Mouse (Mus musculus): ENCODE results near the gene Alpl.
A peak's percentile ranks its signal among the peaks of the same experiment; 100 is the strongest.

Alpl gene

DNA sequence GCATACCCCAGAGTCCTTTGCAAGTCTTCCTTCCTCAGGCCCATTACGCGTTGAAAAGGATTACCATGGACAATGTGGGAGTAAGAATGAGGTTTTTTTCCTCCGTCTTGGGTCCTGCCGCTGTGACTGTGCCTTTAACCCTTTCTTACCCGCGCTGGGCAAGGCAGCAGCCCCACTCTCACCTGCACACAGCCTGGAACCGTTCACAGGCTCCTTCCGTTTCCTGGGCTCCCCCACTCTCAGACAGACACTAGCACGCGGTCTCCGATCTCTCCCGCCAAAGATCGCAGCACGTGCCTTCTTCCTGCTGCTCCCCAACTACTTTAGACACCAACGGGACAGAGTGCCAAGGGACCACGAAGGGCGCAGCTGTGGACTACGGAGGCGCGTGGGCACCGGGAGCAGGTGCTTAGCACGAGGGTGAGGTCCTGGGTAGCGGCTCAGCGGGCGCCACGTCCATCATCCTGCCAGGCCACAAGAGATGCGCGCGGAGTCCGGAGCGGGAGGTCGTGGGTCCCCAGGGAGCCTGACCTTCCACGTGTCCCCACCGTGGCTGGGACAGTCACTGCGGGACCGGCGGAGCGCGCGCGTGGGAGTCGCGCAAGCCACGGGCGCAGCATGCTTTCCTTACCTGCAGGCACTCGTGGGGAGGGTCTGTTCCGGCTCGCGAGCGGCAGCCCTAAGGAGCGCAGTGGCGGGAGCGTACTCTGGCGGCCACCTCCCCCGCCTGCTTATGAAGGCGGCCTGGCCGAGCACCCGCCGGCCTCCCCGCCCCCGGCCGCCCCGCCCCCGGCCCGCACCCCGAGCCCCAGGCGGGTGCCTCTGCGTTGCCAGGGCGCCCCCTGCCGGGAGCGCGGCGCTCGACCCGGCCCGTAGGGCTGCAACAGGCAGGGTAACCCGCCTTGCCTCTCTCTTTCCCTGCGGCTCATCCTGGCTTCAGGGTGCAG lies at the start of gene Alpl:
Gene Alpl (minus strand): TSS at position 774 of the 947 bp plus-strand sequence.
- DNase-seq (ENCODE audit: low read depth, low spot score), result peak; percentile 38

- DNase-seq (ENCODE audit: low read depth, low spot score), result peak; percentile 86
Measured at GRCm38 (mm10) chr4:137844656-137845055, 48.5 kb upstream of the Alpl start.

DNA sequence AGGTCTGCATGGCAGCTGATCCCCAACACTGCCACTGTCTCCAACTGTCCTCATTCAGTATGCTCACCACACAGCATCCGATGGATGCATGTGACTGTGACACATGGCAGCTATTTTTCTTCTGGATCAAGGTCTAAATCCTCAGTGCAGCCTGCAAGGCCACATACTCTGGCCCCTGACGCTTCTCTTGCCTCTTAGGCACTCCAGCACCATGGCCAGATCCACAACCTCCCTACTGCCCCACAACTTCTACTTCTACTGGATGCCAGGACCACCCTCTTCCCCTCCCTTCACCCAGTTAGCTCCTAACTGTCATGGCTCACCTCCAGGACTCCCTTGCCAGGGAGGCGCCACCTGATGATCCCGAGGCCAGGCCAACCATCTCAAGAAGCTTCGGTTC lies 43.3 kb upstream of the Alpl start:
- peak; percentile 16 for DNase-seq (ENCODE audit: low read depth, low spot score)

GRCm38 (mm10) chr4:137838791-137839190 lies 42.6 kb upstream of the Alpl start:
- peak; percentile 36 for DNase-seq (ENCODE audit: low read depth, low spot score)

DNA sequence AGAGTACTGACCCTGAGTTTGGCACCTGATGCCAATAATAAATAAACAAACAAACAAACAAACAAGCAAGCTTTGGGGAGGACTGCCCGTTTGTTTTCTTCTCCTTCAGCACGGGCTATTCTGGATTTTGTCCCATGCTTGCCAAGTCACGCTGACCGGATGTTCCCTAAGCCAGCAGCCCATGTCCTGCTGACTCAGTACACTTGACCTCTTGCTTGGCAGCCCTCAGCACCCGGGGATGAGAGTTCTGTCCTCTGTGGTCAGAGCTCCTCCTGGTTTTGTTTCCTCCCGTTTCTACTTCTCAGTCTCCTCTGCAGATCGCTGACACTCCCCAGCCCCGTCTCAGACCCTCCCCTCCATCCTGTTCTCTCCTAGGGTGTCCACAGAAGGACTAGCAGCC lies 41.6 kb upstream of the Alpl start:
- DNase-seq (ENCODE audit: low read depth, low spot score), result peak; percentile 68

- no peak for DNase-seq (ENCODE audit: low read depth, low spot score)
Measured at GRCm38 (mm10) chr4:137836741-137837140, 40.6 kb upstream of the Alpl start.

- peak; percentile 96 for DNase-seq (ENCODE audit: low read depth, low spot score)
Measured at GRCm38 (mm10) chr4:137835624-137836337, 39.6 kb upstream of the Alpl start.

GRCm38 (mm10) chr4:137831598-137831997 lies 35.4 kb upstream of the Alpl start:
- DNase-seq (ENCODE audit: low read depth, low spot score), result no peak

DNA sequence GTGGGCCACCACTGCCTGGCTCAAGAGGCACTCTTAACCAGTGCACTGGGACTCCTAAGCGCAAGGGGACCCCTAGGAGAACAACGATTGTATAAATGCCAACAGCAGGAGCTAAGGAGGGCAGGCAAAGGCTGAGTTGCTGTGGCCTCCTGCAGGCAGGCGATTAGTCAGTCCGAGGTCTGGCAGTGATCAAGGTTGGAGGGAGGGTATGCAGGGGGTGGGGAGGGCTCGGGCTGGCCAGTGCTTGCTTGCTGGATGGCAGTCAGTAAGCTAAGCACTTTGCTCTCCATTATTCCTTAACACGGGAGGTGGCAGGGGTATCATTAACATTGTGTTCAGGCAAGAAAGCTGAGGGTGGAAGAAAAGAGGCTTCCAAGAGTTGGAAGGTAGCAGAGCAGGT lies 34.2 kb upstream of the Alpl start:
- no peak for DNase-seq (ENCODE audit: low read depth, low spot score)

- DNase-seq (ENCODE audit: low read depth, low spot score), result no peak
Measured at GRCm38 (mm10) chr4:137824881-137825280, 28.7 kb upstream of the Alpl start.

- no peak for DNase-seq (ENCODE audit: low read depth, low spot score)
Measured at GRCm38 (mm10) chr4:137823542-137823941, 27.4 kb upstream of the Alpl start.

DNA sequence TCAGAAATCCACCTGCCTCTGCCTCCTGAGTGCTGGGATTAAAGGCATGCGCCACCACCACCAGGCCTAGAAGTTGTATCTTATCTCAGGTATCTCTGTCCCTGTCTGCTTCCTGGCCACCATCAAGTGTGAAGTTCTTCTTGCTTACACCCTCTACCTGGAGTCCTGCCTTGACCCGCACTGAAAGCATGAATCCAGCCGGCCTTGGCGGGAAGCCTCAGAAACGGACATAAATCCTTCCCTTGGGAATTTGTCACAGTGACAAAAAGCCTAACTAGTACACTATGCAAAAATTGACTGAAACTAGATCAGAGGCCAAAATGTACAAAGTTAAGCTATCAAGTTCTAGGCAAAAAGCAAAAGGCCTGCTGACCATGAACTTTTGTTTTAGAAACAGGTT lies 26.4 kb upstream of the Alpl start:
- DNase-seq (ENCODE audit: low read depth, low spot score), result no peak

- no peak for DNase-seq (ENCODE audit: low read depth, low spot score)
Measured at GRCm38 (mm10) chr4:137820721-137821120, 24.5 kb upstream of the Alpl start.

DNA sequence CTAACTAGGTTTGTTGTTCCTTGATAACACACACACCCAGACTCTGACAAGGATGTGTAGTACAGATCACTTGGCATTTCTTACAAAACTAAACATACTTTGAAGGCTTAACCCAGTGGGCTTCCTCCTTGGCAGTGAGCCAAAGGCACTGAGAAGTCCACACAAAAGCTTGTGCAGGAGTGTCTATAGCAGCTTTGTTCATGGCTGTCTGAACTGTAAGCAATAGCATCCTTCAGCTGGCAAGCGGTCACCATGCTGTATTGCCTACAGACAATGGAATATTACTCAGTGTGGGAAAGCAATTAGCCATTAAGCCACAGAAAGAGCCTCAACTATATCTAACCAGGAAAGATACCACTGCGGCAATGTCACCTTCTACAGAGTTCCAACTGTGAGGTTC lies 23.3 kb upstream of the Alpl start:
- no peak for DNase-seq (ENCODE audit: low read depth, low spot score)

DNA sequence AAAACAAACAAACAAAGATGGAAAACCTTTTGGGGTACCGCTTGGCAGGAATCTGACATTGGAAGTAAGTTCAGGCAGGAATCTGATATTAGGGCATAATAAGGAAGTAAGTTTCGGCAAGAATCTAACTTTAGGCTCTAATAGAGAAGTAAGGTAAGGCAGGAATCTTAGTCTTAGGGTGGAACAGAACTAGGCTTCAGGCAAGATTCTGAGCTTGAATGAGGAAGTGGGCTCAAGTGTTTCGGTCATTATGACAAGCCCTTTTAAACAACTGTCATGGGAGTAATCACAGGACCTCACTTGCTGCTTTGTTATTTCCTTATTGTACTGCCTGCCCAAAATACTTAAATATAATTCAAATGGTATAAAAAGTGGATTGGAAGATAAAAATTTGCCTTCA lies 22.2 kb upstream of the Alpl start:
- DNase-seq (ENCODE audit: low read depth, low spot score), result no peak

DNA sequence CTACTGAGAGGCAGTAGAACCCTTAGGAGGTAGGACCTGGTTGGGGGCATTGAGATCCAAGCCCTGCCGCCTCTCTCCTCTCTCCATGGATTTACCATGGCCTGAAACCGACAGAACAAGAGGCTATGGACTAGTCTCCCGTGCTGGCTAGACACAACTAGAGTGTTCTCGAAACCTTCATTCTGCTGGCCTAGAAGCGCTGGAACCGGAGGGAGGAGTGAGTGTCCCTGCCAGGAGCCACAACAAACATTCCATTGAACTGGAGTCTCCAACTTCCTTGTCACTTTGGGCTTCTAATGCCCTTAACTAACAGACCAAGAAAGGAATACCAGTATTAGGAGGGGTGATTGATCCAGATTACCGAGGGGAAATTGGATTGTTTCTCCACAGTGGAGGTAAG lies 20.0 kb upstream of the Alpl start:
- no peak for DNase-seq (ENCODE audit: low read depth, low spot score)

DNA sequence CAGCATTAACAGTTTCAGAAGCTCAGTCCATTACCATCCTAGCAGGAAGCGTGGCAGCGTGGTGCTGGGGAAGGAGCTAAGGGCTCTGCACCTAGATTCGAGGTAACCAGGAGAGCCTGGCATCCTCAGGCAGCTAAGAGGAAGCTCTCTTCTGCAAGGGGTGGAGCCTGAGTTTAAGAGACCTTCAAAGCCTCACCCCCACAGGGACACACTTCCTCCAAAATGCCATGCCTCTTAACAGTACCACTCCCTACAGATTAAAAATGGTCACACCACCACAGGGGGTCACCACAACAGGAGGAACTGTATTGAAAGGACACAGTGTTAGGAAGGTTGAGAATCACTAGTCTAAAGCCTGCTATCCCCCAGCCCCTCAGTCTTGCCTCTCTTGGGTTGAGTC lies 19.3 kb upstream of the Alpl start:
- DNase-seq (ENCODE audit: low read depth, low spot score), result no peak

GRCm38 (mm10) chr4:137814140-137814539 lies 18.0 kb upstream of the Alpl start:
- DNase-seq (ENCODE audit: low read depth, low spot score), result peak; percentile 48

GRCm38 (mm10) chr4:137812946-137813708 lies 16.9 kb upstream of the Alpl start:
- DNase-seq (ENCODE audit: low read depth, low spot score), result peak; percentile 46

GRCm38 (mm10) chr4:137809999-137810398 lies 13.8 kb upstream of the Alpl start:
- peak; percentile 52 for DNase-seq (ENCODE audit: low read depth, low spot score)

DNA sequence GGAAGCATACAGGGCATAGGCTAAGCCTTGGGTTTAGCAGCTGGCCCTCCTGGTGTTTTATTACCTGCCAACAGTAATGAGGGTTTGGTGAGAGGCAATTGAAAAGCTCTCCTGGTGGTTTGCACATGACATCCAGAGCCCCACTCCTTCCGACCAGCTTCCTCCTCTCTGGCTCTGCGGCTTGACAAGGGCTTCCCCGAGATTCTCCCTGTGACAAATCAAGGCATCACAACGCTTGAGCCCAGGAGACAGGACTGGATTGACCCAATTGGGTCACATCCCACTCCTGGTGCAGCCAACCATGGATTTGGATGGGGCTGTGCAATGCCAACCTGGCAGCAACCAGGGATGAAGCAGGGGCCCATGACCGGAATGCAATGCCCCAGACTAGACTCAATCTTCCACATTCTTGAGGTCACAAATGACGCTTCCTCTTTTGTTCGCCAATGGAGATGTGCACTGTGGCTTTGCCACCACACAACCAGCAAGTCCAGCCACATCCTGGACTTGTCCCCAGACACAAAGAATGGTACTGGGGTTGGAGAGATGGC lies 11.2 kb upstream of the Alpl start:
- peak; percentile 41 for DNase-seq (ENCODE audit: low read depth, low spot score)

- DNase-seq (ENCODE audit: low read depth, low spot score), result no peak
Measured at GRCm38 (mm10) chr4:137801196-137801595, 5.0 kb upstream of the Alpl start.
